Mouse (Mus musculus): Measurements from ENCODE around the gene Papolb.

GRCm38 (mm10) chr5:142505695-142506423 is 24.0 kb downstream of the Papolb start:
- TF ChIP-seq CTCF (IDR thresholded peaks at IDR 0.05; ENCODE audit: extremely low read depth, insufficient read depth, insufficient read length, insufficient replicate concordance): no peak
- no peak for TF ChIP-seq POLR2A (IDR thresholded peaks at IDR 0.05; ENCODE audit: low read depth, low read length)

Data from spleen, adult 2 months (tissue).